Mouse (Mus musculus) thymus, postnatal 25 days (tissue): ENCODE results near the gene Slc17a3.
A peak's percentile ranks its signal among the peaks of the same experiment; 100 is the strongest.

Experiments used
- DNase-seq: peaks from one replicate; pipeline ENCODE4 v3.0.0; 2022

Gene Slc17a3

GRCm38 (mm10) chr13:23839308-23839707 is at the start of gene Slc17a3:
TSS of gene Slc17a3 (plus strand) at chr13:23839434.
- DNase-seq = no peak

- DNase-seq = peak; percentile 41
These were observed 46.7 kb upstream of the Slc17a3 start for GRCm38 (mm10) chr13:23792520-23792919.

GRCm38 (mm10) chr13:23799405-23799804 is 39.8 kb upstream of the Slc17a3 start:
- DNase-seq = no peak

GRCm38 (mm10) chr13:23804532-23804931 is 34.7 kb upstream of the Slc17a3 start:
- DNase-seq = no peak

GRCm38 (mm10) chr13:23806422-23807052 is 32.7 kb upstream of the Slc17a3 start, which contains the start of gene Slc17a2:
TSS of gene Slc17a2 (plus strand) at chr13:23806993.
- DNase-seq = no peak

GRCm38 (mm10) chr13:23816148-23816547 is 23.1 kb upstream of the Slc17a3 start:
- no peak for DNase-seq

GRCm38 (mm10) chr13:23820179-23820940 is 18.9 kb upstream of the Slc17a3 start:
- no peak for DNase-seq

GRCm38 (mm10) chr13:23822213-23822612 is 17.0 kb upstream of the Slc17a3 start:
- DNase-seq = no peak

- DNase-seq = no peak
These were observed 12.6 kb upstream of the Slc17a3 start for GRCm38 (mm10) chr13:23826606-23827005.

GRCm38 (mm10) chr13:23833053-23833452 is 6.2 kb upstream of the Slc17a3 start:
- DNase-seq = no peak

GRCm38 (mm10) chr13:23834836-23835235 is 4.4 kb upstream of the Slc17a3 start:
- DNase-seq = no peak

- no peak for DNase-seq
These were observed 2.6 kb upstream of the Slc17a3 start for GRCm38 (mm10) chr13:23836630-23837029.

GRCm38 (mm10) chr13:23845851-23846250 is 6.6 kb downstream of the Slc17a3 start:
- no peak for DNase-seq

- no peak for DNase-seq
These were observed 10.1 kb downstream of the Slc17a3 start for GRCm38 (mm10) chr13:23849299-23849698.

GRCm38 (mm10) chr13:23856401-23856800 is 17.2 kb downstream of the Slc17a3 start:
- DNase-seq = no peak

GRCm38 (mm10) chr13:23861815-23862214 is 22.6 kb downstream of the Slc17a3 start:
- no peak for DNase-seq

GRCm38 (mm10) chr13:23864711-23865110 is 25.5 kb downstream of the Slc17a3 start:
- DNase-seq = no peak

GRCm38 (mm10) chr13:23866086-23866710 is 27.0 kb downstream of the Slc17a3 start:
- no peak for DNase-seq

- DNase-seq = no peak
These were observed 27.8 kb downstream of the Slc17a3 start for GRCm38 (mm10) chr13:23867000-23867399.

- no peak for DNase-seq
These were observed 28.2 kb downstream of the Slc17a3 start, which contains the start of gene Slc17a1 for GRCm38 (mm10) chr13:23867405-23867804. TSS of gene Slc17a1 (plus strand) at chr13:23867750.

GRCm38 (mm10) chr13:23868790-23869533 is 29.7 kb downstream of the Slc17a3 start:
- DNase-seq = no peak

GRCm38 (mm10) chr13:23869996-23870395 is 30.8 kb downstream of the Slc17a3 start:
- DNase-seq = no peak

GRCm38 (mm10) chr13:23873141-23873540 is 33.9 kb downstream of the Slc17a3 start:
- DNase-seq = no peak
